Mouse (Mus musculus) lung, embryonic 16.5 days (tissue): ENCODE results near the gene Trim50. TPM values are rescaled to one million over a fixed set of nuclear protein-coding genes. Genes with fewer than 3 reads are reported as not detected.

Experiments
- ATAC-seq: fragments of 200-750 bp; cut with Nextera tagmentation; 2 replicates; pipeline ENCODE4 v1.8.0; 2017; ENCODE audit warnings: low read depth, mild to moderate bottlenecking, moderate library complexity
- H3K27ac ChIP-seq: fragments of 300-500 bp; sonication (generic); 2 replicates; pipeline ENCODE4 v1.5.1; 2014; ENCODE audit warnings: mild to moderate bottlenecking, control low read depth, low read length
- H3K27me3 ChIP-seq: fragments of 300-500 bp; sonication (generic); 2 replicates; pipeline ENCODE4 v1.6.1; 2014; ENCODE audit warnings: low read depth, low read length, mixed read lengths; ENCODE audit not compliant: control insufficient read depth, insufficient read depth
- H3K36me3 ChIP-seq: fragments of 300-500 bp; sonication (generic); 2 replicates; pipeline ENCODE4 v1.6.1; 2014; ENCODE audit warnings: low read length; ENCODE audit not compliant: control insufficient read depth, insufficient read depth
- H3K4me1 ChIP-seq: fragments of 300-500 bp; sonication (generic); replicated peaks from 2 replicates; pipeline ENCODE4 v1.6.1; 2014; ENCODE audit warnings: low read length, mixed read lengths; ENCODE audit not compliant: control insufficient read depth, insufficient read depth
- H3K4me2 ChIP-seq: fragments of 300-500 bp; sonication (generic); 2 replicates; pipeline ENCODE4 v1.6.1; 2014; ENCODE audit warnings: low read depth, low read length, control low read depth
- H3K4me3 ChIP-seq: fragments of 300-500 bp; sonication (generic); 2 replicates; pipeline ENCODE4 v1.5.1; 2014; ENCODE audit warnings: mild to moderate bottlenecking, low read length, control low read depth
- H3K9ac ChIP-seq: fragments of 300-500 bp; sonication (generic); 2 replicates; pipeline ENCODE4 v1.6.1; 2014; ENCODE audit warnings: low read length, control low read depth
- H3K9me3 ChIP-seq: fragments of 300-500 bp; sonication (generic); 2 replicates; pipeline ENCODE4 v1.6.1; 2016; ENCODE audit warnings: low read length; ENCODE audit not compliant: control insufficient read depth
- WGBS: fragments of 180-500 bp; shearing (Covaris S2); extraction: QIAGEN DNeasy Blood & Tissue Kit; methylation state at CpG from one replicate; pipeline ENCODE4 v1.1.7; 2014; 5-methylcytosine and 5-hydroxymethylcytosine counted together
- polyA plus RNA-seq: library from polyadenylated mRNA; unstranded; fragments of >200 nt; fragmentation: Nextera tagmentation; extraction: Ambion mirVana; gene quantifications from 2 replicates; pipeline ENCODE4 v1.2.1, GENCODE M21; 2015

The Trim50 gene
- polyA plus RNA-seq, 1 experiment from 2014 or later = not detected

DNA sequence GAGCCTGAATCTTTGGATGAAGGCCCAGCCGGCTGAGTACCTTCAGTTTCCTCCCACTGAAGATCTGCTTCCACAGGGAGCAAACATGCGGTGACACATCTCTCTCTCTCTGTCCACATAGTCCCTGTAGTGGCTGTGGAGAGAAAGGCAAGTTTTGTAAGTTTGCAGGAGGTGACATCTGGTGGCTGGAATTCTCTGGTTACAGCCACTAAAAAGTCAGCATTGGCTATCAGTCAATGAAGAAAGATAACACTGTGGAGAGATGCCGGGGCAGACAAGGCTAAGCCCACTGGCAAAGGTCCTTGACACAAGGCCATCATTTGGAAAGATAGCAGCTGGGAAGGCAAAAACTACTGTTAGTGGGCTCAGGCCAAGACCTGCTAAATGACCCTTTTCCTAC, 15.5 kb upstream of the Trim50 start:
- 17% methylated on average over 3 of the region's 3 CpGs for WGBS
- H3K4me3 ChIP-seq = no peak overlapping the region
- no peak overlapping the region for H3K27ac ChIP-seq
- no peak overlapping the region for H3K4me2 ChIP-seq
- no peaks in the 10 kb centered on the region for H3K4me1 ChIP-seq
- no peaks in the 10 kb centered on the region for H3K27me3 ChIP-seq
- H3K9me3 ChIP-seq = no peaks in the 10 kb centered on the region
- no peak overlapping the region for H3K9ac ChIP-seq
- no peaks in the 10 kb centered on the region for H3K36me3 ChIP-seq
- ATAC-seq = no peak

DNA sequence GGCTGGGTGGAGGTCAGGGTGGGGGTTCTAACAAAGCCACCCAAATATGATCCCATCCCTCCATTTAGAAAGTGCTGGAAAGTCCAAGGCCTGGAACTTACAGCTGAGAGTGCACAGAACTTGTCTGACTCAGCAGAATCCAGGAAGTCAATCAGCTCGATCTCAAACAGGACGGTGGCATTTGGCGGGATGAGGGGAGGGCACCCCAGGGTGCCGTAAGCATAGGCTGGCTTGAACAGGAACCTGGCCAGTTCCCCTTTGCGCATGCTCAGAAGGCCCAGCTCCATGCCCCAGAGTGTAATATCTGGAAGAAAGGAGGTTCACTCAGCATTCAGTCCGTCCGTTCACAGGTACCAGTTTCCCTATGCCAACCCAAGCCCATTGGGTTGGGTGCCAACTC, 7.1 kb upstream of the Trim50 start:
- no peaks in the 10 kb centered on the region for H3K27me3 ChIP-seq
- WGBS = 73% methylated on average over 7 of the region's 7 CpGs
- H3K9me3 ChIP-seq = no peaks in the 10 kb centered on the region
- H3K4me1 ChIP-seq = no peaks in the 10 kb centered on the region
- H3K36me3 ChIP-seq = no peaks in the 10 kb centered on the region
- no peak overlapping the region for H3K9ac ChIP-seq
- no peak overlapping the region for H3K4me2 ChIP-seq
- H3K27ac ChIP-seq = no peak overlapping the region
- H3K4me3 ChIP-seq = no peak overlapping the region
- no peak for ATAC-seq

DNA sequence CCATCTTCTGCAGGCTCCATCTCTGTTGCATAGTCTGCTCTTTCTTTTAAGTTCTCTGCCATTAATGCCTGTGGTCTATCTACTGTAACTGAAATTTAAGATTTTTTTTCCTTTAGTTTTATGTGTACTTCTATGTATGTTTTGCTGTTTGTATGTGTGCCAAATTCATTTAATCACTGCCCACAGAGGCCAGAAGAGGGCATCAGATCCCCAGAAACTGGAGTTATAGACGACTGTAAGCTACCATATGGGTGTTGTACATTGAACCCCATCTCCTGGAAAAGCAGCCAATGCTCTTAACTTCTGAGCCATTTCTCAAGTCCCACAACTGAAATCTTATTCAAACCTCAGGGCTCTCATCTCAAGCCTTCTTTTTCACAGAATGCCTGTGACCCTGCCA, 6.7 kb upstream of the Trim50 start:
- Histone ChIP-seq H3K9ac (no peak overlapping the region), H3K4me3 (no peak overlapping the region), H3K36me3 (no peaks in the 10 kb centered on the region), H3K9me3 (no peaks in the 10 kb centered on the region), H3K4me2 (no peak overlapping the region), H3K27me3 (no peaks in the 10 kb centered on the region), H3K27ac (no peak overlapping the region), H3K4me1 (no peaks in the 10 kb centered on the region)
- 19% methylated on average over 1 of the region's 1 CpGs for whole genome bisulfite sequencing
- ATAC-seq = no peak

DNA sequence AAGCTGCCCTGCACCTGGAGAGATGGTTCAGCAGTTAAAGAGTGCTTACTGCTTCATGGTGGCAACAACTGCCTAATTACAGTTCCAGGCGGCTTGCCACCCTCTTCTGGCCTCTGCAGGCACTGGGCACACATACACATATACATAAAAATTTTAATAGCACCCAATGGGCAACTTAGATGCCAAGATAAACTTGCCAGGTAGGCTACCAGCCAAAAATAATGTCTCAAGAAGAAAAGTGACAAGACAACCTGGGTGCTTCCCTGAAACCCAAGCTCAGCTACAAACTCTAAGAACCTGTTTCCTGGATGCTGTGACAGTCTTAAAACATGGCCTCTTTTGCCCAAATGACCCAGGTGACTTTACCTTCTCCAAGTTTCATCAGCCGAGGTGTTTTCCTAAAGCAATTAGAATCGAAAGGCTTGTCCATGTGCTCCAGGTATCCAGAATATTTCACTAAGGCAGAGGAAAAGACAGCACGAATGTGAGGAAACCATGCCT, 5.5 kb upstream of the Trim50 start:
- H3K4me3 ChIP-seq = no peak overlapping the region
- H3K27me3 ChIP-seq = no peaks in the 10 kb centered on the region
- H3K27ac ChIP-seq = no peak overlapping the region
- no peak overlapping the region for H3K4me2 ChIP-seq
- no peaks in the 10 kb centered on the region for H3K36me3 ChIP-seq
- H3K4me1 ChIP-seq = no peaks in the 10 kb centered on the region
- no peak for ATAC-seq
- WGBS = 66% methylated on average over 4 of the region's 4 CpGs
- no peak overlapping the region for H3K9ac ChIP-seq
- no peaks in the 10 kb centered on the region for H3K9me3 ChIP-seq

DNA sequence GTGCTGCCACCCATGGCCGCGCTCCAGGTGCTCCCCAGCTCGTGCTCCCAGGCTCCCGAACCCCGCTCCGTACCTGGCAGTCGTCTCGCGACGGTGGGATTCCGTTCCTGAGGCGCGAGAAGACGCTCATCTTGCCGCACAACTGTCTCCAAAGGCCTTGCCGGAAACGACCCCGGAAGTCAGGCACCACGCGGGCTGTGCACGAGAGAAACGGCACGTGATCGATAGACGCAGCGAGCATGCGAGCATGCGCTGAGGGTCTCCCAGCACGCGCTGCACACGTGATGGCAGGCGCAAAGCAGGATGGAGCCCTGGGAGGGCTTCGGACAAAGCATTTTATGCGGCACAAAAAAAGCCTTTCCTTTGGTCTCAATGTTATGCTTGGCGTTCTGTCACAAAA, 3.2 kb upstream of the Trim50 start, which contains the start of gene Fkbp6:
Gene Fkbp6, minus strand, starts transcription at position 183 of the 400 bp plus-strand sequence.
- WGBS = 89% methylated on average over 35 of the region's 35 CpGs
- Histone ChIP-seq H3K4me3 (no peak within 1 kb of the TSS), H3K4me1 (no peaks in the 10 kb centered on the region), H3K4me2 (no peak within 1 kb of the TSS), H3K9me3 (no peaks in the 10 kb centered on the region), H3K9ac (no peak within 1 kb of the TSS), H3K27me3 (no peaks in the 10 kb centered on the region; the same call in 1 of the 2 replicates), H3K36me3 (no peaks in the 10 kb centered on the region), H3K27ac (no peak within 1 kb of the TSS)
- no peak for ATAC-seq

DNA sequence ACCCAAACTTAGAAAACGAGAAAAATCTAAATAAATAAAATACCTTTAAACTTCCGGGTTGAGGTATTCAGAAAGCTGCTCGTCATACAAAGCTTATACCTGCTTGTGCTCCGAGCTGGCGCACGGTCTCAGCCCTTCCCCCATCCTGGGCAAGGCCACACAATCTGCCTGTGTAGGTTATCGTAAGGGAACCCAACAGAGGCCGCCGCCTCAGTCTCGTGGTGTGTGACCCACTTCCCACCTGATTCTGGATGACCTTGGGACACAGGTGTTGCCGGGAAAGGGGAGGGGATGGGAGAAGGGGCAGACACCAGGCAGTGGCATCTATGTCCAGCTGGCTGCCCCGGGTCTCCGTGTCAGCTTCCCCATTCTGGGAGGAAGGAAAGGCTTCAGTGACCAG, 1.5 kb upstream of the Trim50 start:
- 74% methylated on average over 13 of the region's 13 CpGs for WGBS
- no peak for ATAC-seq

DNA sequence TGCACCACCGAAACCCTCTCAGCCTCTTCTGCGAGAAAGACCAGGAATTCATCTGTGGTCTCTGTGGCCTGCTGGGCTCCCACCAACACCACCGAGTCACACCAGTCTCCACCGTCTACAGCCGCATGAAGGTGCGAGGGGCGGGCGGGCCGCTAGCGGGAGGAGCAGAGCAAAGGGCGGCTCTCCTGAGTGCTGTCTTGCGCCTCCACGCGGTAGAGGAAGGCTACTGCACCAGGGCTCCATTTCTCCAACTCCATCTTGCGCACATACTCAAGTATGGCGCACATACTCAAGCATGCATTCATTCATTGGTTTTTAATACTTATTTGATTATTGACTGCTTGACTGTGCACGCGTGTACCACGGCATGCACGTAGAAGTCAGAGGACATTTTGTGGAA, 469 bp downstream of the Trim50 start:
- WGBS = 12% methylated on average over 20 of the region's 20 CpGs
- Histone ChIP-seq H3K4me3 (no peak overlapping the region), H3K27ac (no peak overlapping the region), H3K4me2 (no peak overlapping the region), H3K27me3 (no peaks in the 10 kb centered on the region; the same call in 1 of the 2 replicates), H3K9ac (no peak overlapping the region), H3K9me3 (peaks cover 4% of the 10 kb centered on the region; the same call in 1 of the 2 replicates), H3K36me3 (no peaks in the 10 kb centered on the region), H3K4me1 (no peaks in the 10 kb centered on the region)
- no peak for ATAC-seq

More for the DNA sequence above, 1.5 kb upstream of the Trim50 start:
- H3K27me3 ChIP-seq = no peaks in the 10 kb centered on the region; the same call in 1 of the 2 replicates
- H3K9ac ChIP-seq = no peak overlapping the region
- H3K4me2 ChIP-seq = no peak overlapping the region
- H3K36me3 ChIP-seq = no peaks in the 10 kb centered on the region
- H3K4me1 ChIP-seq = no peaks in the 10 kb centered on the region
- no peak overlapping the region for H3K27ac ChIP-seq
- H3K4me3 ChIP-seq = no peak overlapping the region
- H3K9me3 ChIP-seq = no peaks in the 10 kb centered on the region

DNA sequence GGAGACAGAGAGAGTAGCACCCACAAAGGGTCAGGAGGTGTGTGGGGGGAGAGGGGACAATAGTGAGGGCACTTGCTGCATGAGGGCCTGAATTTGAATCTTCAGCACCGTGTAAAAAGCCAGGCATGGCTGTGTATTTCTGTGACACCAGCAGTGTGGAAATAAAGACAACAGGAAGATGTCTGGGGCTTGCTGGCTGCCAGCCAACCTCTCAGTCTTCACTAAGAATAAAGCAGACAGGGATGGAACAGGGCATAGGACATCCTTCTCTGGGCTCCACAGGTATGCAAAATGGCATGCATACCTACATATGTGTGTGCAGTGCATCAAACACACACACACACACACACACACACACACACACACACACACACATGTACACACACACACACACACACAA, 3.0 kb downstream of the Trim50 start:
- 38% methylated on average over 1 of the region's 1 CpGs for WGBS
- H3K4me1 ChIP-seq = no peaks in the 10 kb centered on the region
- no peak overlapping the region for H3K4me2 ChIP-seq
- peaks cover 4% of the 10 kb centered on the region; the same call in 1 of the 2 replicates for H3K9me3 ChIP-seq
- H3K27ac ChIP-seq = no peak overlapping the region
- no peak overlapping the region for H3K9ac ChIP-seq
- H3K36me3 ChIP-seq = no peaks in the 10 kb centered on the region
- no peak overlapping the region for H3K4me3 ChIP-seq
- H3K27me3 ChIP-seq = no peaks in the 10 kb centered on the region; the same call in 1 of the 2 replicates
- no peak for ATAC-seq

DNA sequence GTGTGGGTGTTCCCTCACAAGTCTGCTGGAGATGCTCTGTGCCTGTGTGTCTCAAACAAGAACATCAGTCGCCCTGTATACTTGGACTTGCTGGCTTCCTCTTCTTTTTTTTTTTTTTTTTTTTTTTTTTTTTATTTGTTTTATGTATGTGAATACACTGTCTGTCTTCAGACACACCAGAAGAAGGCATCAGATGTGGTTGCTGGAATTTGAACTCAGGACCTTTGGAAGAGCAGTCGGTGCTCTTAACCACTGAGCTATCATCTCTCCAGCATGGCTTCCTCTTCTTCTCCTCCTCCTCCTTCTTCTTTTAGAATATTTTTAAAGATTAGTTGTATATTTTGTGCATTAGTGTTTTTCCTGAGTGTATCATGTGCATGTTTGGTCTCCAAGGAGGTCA, 4.5 kb downstream of the Trim50 start:
- H3K4me3 ChIP-seq = no peak overlapping the region
- no peak for ATAC-seq
- 77% methylated on average over 2 of the region's 2 CpGs for WGBS

DNA sequence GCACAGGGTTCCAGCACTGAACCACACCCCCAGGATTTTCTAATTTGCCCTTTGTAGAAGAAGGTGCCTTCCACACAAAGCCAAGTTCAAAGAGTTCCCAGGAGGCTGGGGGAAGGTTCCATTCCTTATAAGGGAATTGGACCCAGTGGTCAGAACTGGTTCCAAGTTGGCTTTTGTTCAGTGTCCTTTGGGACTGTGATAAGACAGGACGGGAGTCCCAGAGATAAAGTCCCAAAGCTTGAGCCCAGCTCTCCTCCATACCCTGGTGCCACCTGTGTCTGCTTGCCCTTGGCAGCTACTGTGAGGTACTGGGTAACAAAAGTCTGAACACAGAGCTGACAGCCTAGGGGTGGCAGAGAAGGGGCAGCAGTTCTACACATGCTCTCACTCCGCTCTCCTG, 6.7 kb downstream of the Trim50 start:
- 81% methylated on average over 2 of the region's 2 CpGs for WGBS
- H3K9ac ChIP-seq = no peak overlapping the region
- no peak for ATAC-seq
- no peak overlapping the region for H3K27ac ChIP-seq
- H3K36me3 ChIP-seq = no peaks in the 10 kb centered on the region
- no peaks in the 10 kb centered on the region for H3K4me1 ChIP-seq
- H3K4me3 ChIP-seq = no peak overlapping the region
- H3K9me3 ChIP-seq = peaks cover 4% of the 10 kb centered on the region; the same call in 1 of the 2 replicates
- H3K4me2 ChIP-seq = no peak overlapping the region
- no peaks in the 10 kb centered on the region for H3K27me3 ChIP-seq

More for the DNA sequence above, 4.5 kb downstream of the Trim50 start:
- H3K9me3 ChIP-seq = peaks cover 4% of the 10 kb centered on the region; the same call in 1 of the 2 replicates
- H3K9ac ChIP-seq = no peak overlapping the region
- H3K27ac ChIP-seq = no peak overlapping the region
- H3K4me1 ChIP-seq = no peaks in the 10 kb centered on the region
- H3K4me2 ChIP-seq = no peak overlapping the region
- H3K27me3 ChIP-seq = no peaks in the 10 kb centered on the region; the same call in 1 of the 2 replicates
- no peaks in the 10 kb centered on the region for H3K36me3 ChIP-seq
